Mouse (Mus musculus) ES-Bruce4 (cell line): ENCODE results near the gene Plk1. TPM values are rescaled to one million over a fixed set of nuclear protein-coding genes. Genes with fewer than 3 reads are reported as not detected.

Experiments used
- H3K27ac ChIP-seq: 2 replicates; pipeline ENCODE4 v1.5.1; 2012; ENCODE audit warnings: low read length, inconsistent platforms; ENCODE audit not compliant: insufficient read depth
- H3K27me3 ChIP-seq: 2 replicates; pipeline ENCODE4 v1.6.1; 2012; ENCODE audit warnings: mild to moderate bottlenecking, low read length, inconsistent platforms; ENCODE audit not compliant: control insufficient read depth, poor library complexity, insufficient read depth, severe bottlenecking
- H3K36me3 ChIP-seq: 2 replicates; pipeline ENCODE4 v1.6.1; 2012; ENCODE audit warnings: inconsistent platforms, mild to moderate bottlenecking, low read length, moderate library complexity; ENCODE audit not compliant: control insufficient read depth, poor library complexity, insufficient read depth, severe bottlenecking
- H3K4me1 ChIP-seq: one replicate; pipeline ENCODE4 v1.8.1; 2011; ENCODE audit warnings: low read length; ENCODE audit not compliant: control insufficient read depth, insufficient read depth
- H3K4me3 ChIP-seq: 2 replicates; pipeline ENCODE4 v1.5.1; 2011; ENCODE audit warnings: low read depth, mild to moderate bottlenecking, low read length
- H3K9ac ChIP-seq: 2 replicates; pipeline ENCODE4 v1.6.1; 2012; ENCODE audit warnings: low read depth, mild to moderate bottlenecking, inconsistent platforms; ENCODE audit not compliant: poor library complexity, severe bottlenecking
- H3K9me3 ChIP-seq: replicated peaks from 2 replicates; pipeline ENCODE4 v1.6.1; 2012; ENCODE audit warnings: mild to moderate bottlenecking, low read length, inconsistent platforms; ENCODE audit not compliant: control insufficient read depth, poor library complexity, insufficient read depth, severe bottlenecking
- CTCF ChIP-seq: IDR thresholded peaks from one replicate; pipeline ENCODE4 v1.8.1; 2011; ENCODE audit warnings: low read depth, low read length
- EP300 ChIP-seq: IDR thresholded peaks from 2 replicates; pipeline ENCODE4 v1.6.1; 2011; ENCODE audit warnings: low read depth, low read length; ENCODE audit not compliant: insufficient read depth
- POLR2A ChIP-seq: IDR thresholded peaks from one replicate; pipeline ENCODE4 v1.8.1; 2011; ENCODE audit warnings: low read length; ENCODE audit not compliant: insufficient read depth
- polyA plus RNA-seq: library from polyadenylated mRNA; stranded (reverse); fragments of >200 nt; gene quantifications from 2 replicates; pipeline ENCODE4 v1.2.4, GENCODE M21; 2011; ENCODE audit warnings: low read depth; ENCODE audit not compliant: missing spikeins, insufficient read depth, insufficient read length

The Plk1 gene
- polyA plus RNA-seq, 1 experiment, result 157 TPM

DNA sequence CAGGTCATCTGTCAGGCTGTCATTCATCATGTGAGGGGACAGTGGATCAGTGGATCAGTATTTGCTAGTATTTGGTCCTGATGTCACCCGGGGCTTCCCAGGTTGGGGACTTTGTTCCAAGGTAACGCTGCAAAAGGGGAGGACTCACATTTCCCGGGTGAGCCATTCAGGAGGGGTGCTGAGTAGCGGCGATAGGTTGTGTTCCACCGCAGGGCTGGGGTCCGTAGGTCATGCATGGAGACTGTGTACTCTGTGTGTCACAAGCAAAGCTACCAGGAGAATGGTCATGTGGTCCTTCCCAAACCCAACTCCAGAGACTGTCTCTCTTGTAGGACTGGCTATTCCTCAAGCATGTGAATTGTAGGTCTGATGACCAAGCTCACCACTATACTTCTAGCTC, 21.5 kb downstream of the Plk1 start:
- Histone ChIP-seq H3K36me3 (no peaks in the 10 kb centered on the region), H3K27ac (no peak overlapping the region), H3K9me3 (no peaks in the 10 kb centered on the region), H3K4me1 (no peaks in the 10 kb centered on the region), H3K27me3 (no peaks in the 10 kb centered on the region), H3K4me3 (no peak overlapping the region), H3K9ac (no peak overlapping the region)
- TF ChIP-seq POLR2A (no peak), CTCF (no peak), EP300 (no peak)

DNA sequence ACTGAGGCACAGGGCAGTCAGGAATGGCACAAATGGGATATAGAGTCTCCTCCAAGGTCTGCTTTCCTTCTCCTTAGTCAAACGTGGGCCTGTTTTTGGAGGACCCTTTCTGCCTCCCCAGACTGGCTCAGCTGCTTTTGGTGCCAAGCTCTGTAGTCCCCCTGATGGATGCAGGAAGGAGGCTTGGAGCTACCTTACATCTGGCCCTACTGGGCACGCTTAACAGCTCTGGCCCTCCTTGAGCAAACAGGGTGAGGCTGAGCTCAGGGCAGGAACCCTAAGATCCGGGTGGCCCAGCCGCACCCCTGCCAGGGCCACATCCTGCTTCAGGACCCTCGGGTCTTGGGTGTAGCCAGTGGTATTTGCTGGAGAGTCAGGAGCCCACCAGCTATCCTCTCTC, 25.3 kb downstream of the Plk1 start:
- Histone ChIP-seq H3K27me3 (no peaks in the 10 kb centered on the region), H3K9ac (no peak overlapping the region), H3K27ac (no peak overlapping the region), H3K4me1 (no peaks in the 10 kb centered on the region), H3K9me3 (no peaks in the 10 kb centered on the region), H3K36me3 (no peaks in the 10 kb centered on the region), H3K4me3 (no peak overlapping the region)
- TF ChIP-seq CTCF (no peak), EP300 (no peak), POLR2A (no peak)

DNA sequence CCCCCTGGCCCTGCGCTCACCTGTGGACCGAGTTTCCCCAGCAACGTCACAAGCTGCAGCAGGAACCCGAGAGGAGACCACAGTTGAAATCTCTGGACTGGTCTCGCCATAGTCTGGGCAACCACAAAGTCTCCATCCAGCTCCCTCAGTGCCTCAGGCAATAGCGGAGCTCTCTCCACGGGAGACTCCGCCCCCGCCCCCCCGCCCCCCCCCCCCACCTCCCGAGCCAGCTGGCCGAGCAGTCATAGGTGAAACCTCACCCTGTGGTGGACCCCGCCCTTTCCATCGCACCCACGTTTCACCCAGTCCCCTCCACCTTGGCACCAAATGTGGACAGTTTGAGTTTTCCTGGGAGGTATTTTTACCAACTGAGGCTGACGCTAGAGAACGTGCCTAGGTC, 26.8 kb downstream of the Plk1 start, which contains the start of gene Ern2:
TSS of gene Ern2 (minus strand) at position 165 of the 400 bp plus-strand sequence.
- Histone ChIP-seq H3K9ac (no peak within 1 kb of the TSS), H3K4me1 (no peaks in the 10 kb centered on the region), H3K4me3 (no peak within 1 kb of the TSS), H3K27ac (no peak within 1 kb of the TSS), H3K36me3 (no peaks in the 10 kb centered on the region), H3K27me3 (no peaks in the 10 kb centered on the region), H3K9me3 (no peaks in the 10 kb centered on the region)
- TF ChIP-seq EP300, result no peak

DNA sequence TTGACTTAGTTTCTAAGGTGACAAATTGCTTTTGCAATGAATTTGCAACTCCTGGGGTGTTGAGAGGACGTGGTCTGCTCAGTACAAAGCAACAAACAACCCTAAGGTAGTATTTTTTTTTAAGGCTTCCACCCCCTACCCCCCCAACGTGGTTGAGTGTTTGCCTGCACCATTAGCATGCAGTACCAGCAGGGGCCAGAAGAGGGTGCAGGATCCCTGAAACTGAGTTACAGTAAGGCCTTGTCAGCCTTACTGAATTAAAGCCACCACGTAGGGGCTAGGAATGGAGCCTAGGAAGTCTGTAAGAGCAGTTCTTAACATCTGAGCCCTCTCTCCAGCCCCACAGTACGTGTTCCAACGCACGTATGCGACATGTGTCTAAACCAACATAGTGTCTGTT, 30.2 kb downstream of the Plk1 start:
- Histone ChIP-seq H3K36me3 (no peaks in the 10 kb centered on the region), H3K9ac (no peak overlapping the region), H3K27ac (no peak overlapping the region), H3K9me3 (no peaks in the 10 kb centered on the region), H3K4me1 (no peaks in the 10 kb centered on the region), H3K27me3 (no peaks in the 10 kb centered on the region), H3K4me3 (no peak overlapping the region)
- peak; percentile 69 for TF ChIP-seq CTCF
- no peak for TF ChIP-seq POLR2A

DNA sequence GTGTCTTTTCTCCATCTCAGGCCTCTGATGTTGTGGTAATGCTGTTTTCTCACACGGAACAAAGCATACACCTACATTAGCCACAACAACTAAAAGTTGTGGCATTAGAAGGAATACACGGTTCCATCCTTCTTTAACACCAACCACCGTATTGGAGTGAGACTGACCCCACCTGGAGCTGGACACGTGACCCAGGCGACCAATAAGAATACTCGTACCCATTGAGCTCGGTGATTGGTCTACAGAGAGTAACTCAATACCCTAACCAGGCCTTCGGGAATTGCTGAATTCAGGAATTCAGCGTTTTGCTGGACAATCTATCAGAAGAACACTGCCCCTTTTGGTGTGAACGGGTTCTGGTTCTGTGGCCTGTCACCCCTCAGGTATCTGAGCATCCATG, 31.9 kb downstream of the Plk1 start:
- no peaks in the 10 kb centered on the region for H3K27me3 ChIP-seq
- no peak overlapping the region for H3K9ac ChIP-seq
- no peak overlapping the region for H3K27ac ChIP-seq
- H3K36me3 ChIP-seq, result no peaks in the 10 kb centered on the region
- H3K4me3 ChIP-seq, result no peak overlapping the region
- no peak for TF ChIP-seq POLR2A
- TF ChIP-seq CTCF, result no peak
- TF ChIP-seq EP300, result no peak
- no peaks in the 10 kb centered on the region for H3K4me1 ChIP-seq
- H3K9me3 ChIP-seq, result no peaks in the 10 kb centered on the region; the same call in none of the 2 replicates

DNA sequence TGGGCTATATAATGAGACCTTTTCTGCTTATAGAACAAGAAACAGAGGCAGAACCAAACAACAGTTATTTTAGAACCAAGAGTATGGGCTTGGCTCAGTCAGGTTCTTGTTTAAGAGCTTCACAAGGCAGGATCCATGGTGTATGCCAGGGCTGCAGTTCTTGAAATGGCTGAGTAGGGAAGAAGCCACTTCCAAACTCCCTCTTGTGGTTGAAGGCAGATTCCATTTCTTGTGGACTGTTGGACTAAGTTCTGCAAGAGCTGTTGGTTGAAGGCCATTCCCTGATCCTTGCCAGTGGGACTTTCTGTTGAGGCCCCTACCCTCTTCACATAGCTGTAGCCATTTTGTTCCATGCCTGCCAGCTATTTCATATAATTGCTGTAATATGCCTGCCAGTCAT, 34.7 kb downstream of the Plk1 start:
- H3K27me3 ChIP-seq, result no peaks in the 10 kb centered on the region
- no peak overlapping the region for H3K27ac ChIP-seq
- no peaks in the 10 kb centered on the region; the same call in none of the 2 replicates for H3K9me3 ChIP-seq
- H3K36me3 ChIP-seq, result no peaks in the 10 kb centered on the region
- H3K9ac ChIP-seq, result no peak overlapping the region
- no peaks in the 10 kb centered on the region for H3K4me1 ChIP-seq
- H3K4me3 ChIP-seq, result no peak overlapping the region
- no peak for TF ChIP-seq CTCF
- TF ChIP-seq EP300, result no peak
- no peak for TF ChIP-seq POLR2A
